Comparison of ENCODE assay signal across 13 mouse cellular contexts in the genomic region with DNA sequence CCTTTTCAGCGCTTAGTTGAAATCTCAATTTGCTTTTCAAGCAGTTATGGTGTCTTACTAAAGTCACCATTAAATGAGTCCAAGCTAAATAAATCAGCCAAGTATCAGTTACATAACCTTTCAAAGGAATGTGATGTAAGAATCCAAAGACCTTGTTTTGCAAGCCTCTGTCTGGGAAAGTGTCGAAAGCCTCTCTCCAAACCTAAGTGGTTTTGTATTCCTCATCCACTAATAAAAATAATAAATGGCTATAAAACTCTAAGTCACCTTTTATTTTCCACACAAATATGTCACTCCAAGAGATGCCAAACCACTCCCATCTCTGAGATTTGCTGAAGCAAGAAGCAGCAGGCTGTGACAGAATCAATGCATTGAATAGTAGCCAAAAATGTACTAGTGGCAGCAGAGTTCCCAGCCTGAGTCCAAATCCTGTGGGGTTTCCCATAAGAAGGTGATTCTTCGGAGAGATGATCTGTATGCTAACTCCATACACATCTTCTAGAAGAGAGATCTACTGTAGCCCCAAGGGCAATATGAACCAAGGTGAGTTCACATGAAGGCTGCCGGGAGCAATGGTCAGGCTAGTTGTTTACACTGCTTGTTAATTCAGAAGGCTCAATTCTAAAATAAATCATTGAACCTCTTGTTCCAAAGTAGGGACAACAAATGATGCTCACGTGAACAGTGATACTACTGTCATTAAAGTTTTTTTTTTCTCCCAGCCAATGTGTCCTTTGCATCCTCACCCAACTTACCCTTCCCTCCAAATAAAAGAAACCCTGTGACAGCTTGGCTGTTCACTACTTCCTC.
DNase-seq lines count a peak whose midpoint lies in the region; ATAC-seq and TF ChIP-seq lines count a peak whose summit lies in the region.
"Had no signal": no experiment of that assay in that cellular context is flagged by ENCODE, and none has a peak within 500 bp of the region (broad histone marks: within the 10 kb centered on the region; RNA-seq: fewer than 3 reads in every experiment).

No protein-coding gene starts in this region.

- no peak overlapping the region for H3K4me2 ChIP-seq in lung, postnatal 0 days (replicated peaks; ENCODE audit: low read depth, low read length)
- H3K4me2 ChIP-seq: forebrain, embryonic 15.5 days; hindbrain, embryonic 14.5 days had no signal

- H3K9me3 ChIP-seq in lung, postnatal 0 days (ENCODE audit: low read length) = no peaks in the 10 kb centered on the region
- H3K9me3 ChIP-seq: forebrain, embryonic 15.5 days; heart, embryonic 10.5 days had no signal

- H3K27ac ChIP-seq in lung, postnatal 0 days (ENCODE audit: low read length) = no peak overlapping the region
- H3K27ac ChIP-seq: forebrain, embryonic 15.5 days; heart, embryonic 10.5 days; hindbrain, embryonic 14.5 days; layer of hippocampus, adult 2 months had no signal

- peak; percentile 68; the same call in 1 of the 2 replicates for TF ChIP-seq EP300 in lung, postnatal 0 days (IDR thresholded peaks at IDR 0.05)

- no peak overlapping the region for H3K9ac ChIP-seq in lung, postnatal 0 days (replicated peaks; ENCODE audit: low read depth)
- H3K9ac ChIP-seq: forebrain, embryonic 15.5 days; hindbrain, embryonic 14.5 days had no signal

- no peaks in the 10 kb centered on the region for H3K36me3 ChIP-seq in lung, postnatal 0 days (ENCODE audit: insufficient read depth, low read length)
- H3K36me3 ChIP-seq: forebrain, embryonic 15.5 days; heart, embryonic 10.5 days had no signal

- no peaks in the 10 kb centered on the region; the same call in 1 of the 2 replicates for H3K4me1 ChIP-seq in lung, postnatal 0 days (ENCODE audit: insufficient read depth, low read depth, low read length)
- H3K4me1 ChIP-seq: forebrain, embryonic 15.5 days; heart, embryonic 10.5 days; megakaryocyte, embryonic 14.5 days had no signal

- no peak for TF ChIP-seq CTCF in lung, postnatal 0 days (IDR thresholded peaks at IDR 0.05)

- H3K27me3 ChIP-seq in lung, postnatal 0 days (replicated peaks; ENCODE audit: insufficient read depth, low read length) = no peaks in the 10 kb centered on the region
- H3K27me3 ChIP-seq: forebrain, embryonic 15.5 days; megakaryocyte, embryonic 14.5 days had no signal

- 55% methylated on average over 5 of the region's 5 CpGs for WGBS in lung, postnatal 0 days

- no peak overlapping the region for H3K4me3 ChIP-seq in lung, postnatal 0 days (ENCODE audit: low read depth, low read length)
- H3K4me3 ChIP-seq: forebrain, embryonic 15.5 days; heart, embryonic 10.5 days; layer of hippocampus, adult 2 months; megakaryocyte, embryonic 14.5 days had no signal

- peak; percentile 80 for ATAC-seq in lung, postnatal 0 days
- no peak for ATAC-seq in frontal cortex, adult (ENCODE audit: low TSS enrichment)
- no peak for ATAC-seq in CD4-positive, CD25-positive, alpha-beta regulatory T cell, adult 4 months
- ATAC-seq: forebrain, embryonic 15.5 days had no signal

- peak; percentile 14 for DNase-seq in kidney, adult 18-20 months
- DNase-seq in kidney, postnatal 10 days = no peak
- peak; percentile 54 for DNase-seq in adrenal gland, postnatal 14 days
- peak; percentile 19 to 68 for DNase-seq in kidney, adult 8-10 months
- peak; percentile 87 for DNase-seq in lung, postnatal 0 days (ENCODE audit: low spot score)
- DNase-seq: thymus, postnatal 14 days had no signal
